Mouse (Mus musculus) myocyte (in vitro differentiated cells): ENCODE measurements around the gene Cbl.

Source experiments
- CEBPB ChIP-seq: IDR thresholded peaks from 2 replicates; pipeline ENCODE4 v1.6.1; 2011; ENCODE audit warnings: mild to moderate bottlenecking, moderate library complexity; ENCODE audit not compliant: poor library complexity, insufficient read depth, severe bottlenecking
- E2F4 ChIP-seq: IDR thresholded peaks from one replicate; pipeline ENCODE4 v1.6.1; 2011; ENCODE audit warnings: mild to moderate bottlenecking, control low read depth, moderate library complexity; ENCODE audit not compliant: insufficient read depth
- MYOD1 ChIP-seq, 3 experiments: IDR thresholded peaks; one replicate each; pipeline ENCODE4 v1.6.1; 2011; ENCODE audit warnings: control low read depth in 2 of 3, low read depth in 2 of 3, mild to moderate bottlenecking in 2 of 3, moderate library complexity in 1 of 3; ENCODE audit not compliant: insufficient read length in 2 of 3, control insufficient read depth in 1 of 3
- MYOG ChIP-seq, 3 experiments: IDR thresholded peaks; one replicate each; pipeline ENCODE4 v1.6.1; 2011; ENCODE audit warnings: control low read depth in 2 of 3, low read depth in 2 of 3, mild to moderate bottlenecking in 2 of 3; ENCODE audit not compliant: insufficient read length in 2 of 3, control insufficient read depth in 1 of 3, insufficient read depth in 1 of 3
- POLR2A ChIP-seq: IDR thresholded peaks from one replicate; pipeline ENCODE4 v1.6.1; 2011; ENCODE audit warnings: low read depth, mild to moderate bottlenecking, control low read depth, moderate library complexity; ENCODE audit not compliant: insufficient read length
- POLR2AphosphoS2 ChIP-seq: IDR thresholded peaks from one replicate; pipeline ENCODE4 v1.6.1; 2011; ENCODE audit warnings: low read depth, control low read depth; ENCODE audit not compliant: insufficient read length
- SRF ChIP-seq: IDR thresholded peaks from one replicate; pipeline ENCODE4 v1.6.1; 2011; ENCODE audit warnings: low read depth; ENCODE audit not compliant: control insufficient read depth, insufficient read length
- TCF12 ChIP-seq: IDR thresholded peaks from one replicate; pipeline ENCODE4 v1.6.1; 2011; ENCODE audit warnings: mild to moderate bottlenecking, control low read depth; ENCODE audit not compliant: poor library complexity, insufficient read depth, severe bottlenecking
- TCF3 ChIP-seq: IDR thresholded peaks from one replicate; pipeline ENCODE4 v1.6.1; 2011; ENCODE audit warnings: low read depth, control low read depth; ENCODE audit not compliant: insufficient read length
- USF1 ChIP-seq: IDR thresholded peaks from one replicate; pipeline ENCODE4 v1.6.1; 2011; ENCODE audit warnings: low read depth, mild to moderate bottlenecking, control low read depth, moderate library complexity

GRCm38 (mm10) chr9:44178811-44179210 lies 55.0 kb downstream of the Cbl start:
- TF ChIP-seq POLR2A (no peak), E2F4 (no peak), USF1 (no peak), TCF3 (no peak), SRF (no peak), TCF12 (no peak), MYOG (IDR thresholded peaks at IDR 0.05; ENCODE audit: control insufficient read depth in 1 of 3, insufficient read depth in 1 of 3, insufficient read length in 2 of 3, low read depth in 2 of 3) (no peak), POLR2AphosphoS2 (no peak), CEBPB (no peak), MYOD1 (IDR thresholded peaks at IDR 0.05; ENCODE audit: control insufficient read depth in 1 of 3, insufficient read length in 2 of 3, low read depth in 2 of 3) (no peak)
